Mouse (Mus musculus) forebrain, embryonic 16.5 days (tissue): Measurements from ENCODE around the gene 4933428G20Rik. TPM values are rescaled to one million over a fixed set of nuclear protein-coding genes. Genes with fewer than 3 reads are reported as not detected.

Experiments
- ATAC-seq: fragments of 200-750 bp; cut with Nextera tagmentation; 2 replicates; pipeline ENCODE4 v1.8.0; 2017; ENCODE audit warnings: mild to moderate bottlenecking, moderate library complexity
- H3K27ac ChIP-seq: fragments of 300-500 bp; sonication (generic); 2 replicates; pipeline ENCODE4 v1.5.1; 2014; ENCODE audit warnings: low read length, control low read depth
- H3K27me3 ChIP-seq: fragments of 300-500 bp; sonication (generic); replicated peaks from 2 replicates; pipeline ENCODE4 v1.6.1; 2014; ENCODE audit warnings: low read length; ENCODE audit not compliant: control insufficient read depth, insufficient read depth
- H3K36me3 ChIP-seq: fragments of 300-500 bp; sonication (generic); 2 replicates; pipeline ENCODE4 v1.6.1; 2014; ENCODE audit not compliant: control insufficient read depth, insufficient read depth
- H3K4me1 ChIP-seq: fragments of 300-500 bp; sonication (generic); replicated peaks from 2 replicates; pipeline ENCODE4 v1.6.1; 2014; ENCODE audit warnings: low read length; ENCODE audit not compliant: control insufficient read depth, insufficient read depth
- H3K4me2 ChIP-seq: fragments of 300-500 bp; sonication (generic); 2 replicates; pipeline ENCODE4 v1.6.1; 2014; ENCODE audit warnings: mild to moderate bottlenecking, low read length, control low read depth
- H3K4me3 ChIP-seq: fragments of 300-500 bp; sonication (generic); replicated peaks from 2 replicates; pipeline ENCODE4 v1.5.1; 2014; ENCODE audit warnings: mild to moderate bottlenecking, low read length, control low read depth
- H3K9ac ChIP-seq: fragments of 300-500 bp; sonication (generic); replicated peaks from 2 replicates; pipeline ENCODE4 v1.6.1; 2014; ENCODE audit warnings: low read depth, low read length, control low read depth
- H3K9me3 ChIP-seq: fragments of 300-500 bp; sonication (generic); 2 replicates; pipeline ENCODE4 v1.6.1; 2016; ENCODE audit warnings: low read length; ENCODE audit not compliant: control insufficient read depth
- WGBS: fragments of 180-500 bp; shearing (Covaris S2); extraction: QIAGEN DNeasy Blood & Tissue Kit; methylation state at CpG from one replicate; pipeline ENCODE4 v1.1.7; 2014; 5-methylcytosine and 5-hydroxymethylcytosine counted together
- polyA plus RNA-seq: library from polyadenylated mRNA; unstranded; fragments of >200 nt; fragmentation: Nextera tagmentation; extraction: Ambion mirVana; gene quantifications from 2 replicates; pipeline ENCODE4 v1.2.1, GENCODE M21; 2015

Gene 4933428G20Rik
- polyA plus RNA-seq, 1 experiment from 2014 or later = 1.2 TPM

- Histone ChIP-seq H3K4me2 (no peak overlapping the region), H3K36me3 (peaks cover 17% of the 10 kb centered on the region), H3K27ac (no peak overlapping the region; the same call in 1 of the 2 replicates), H3K27me3 (no peaks in the 10 kb centered on the region), H3K9ac (no peak overlapping the region), H3K4me1 (no peaks in the 10 kb centered on the region), H3K9me3 (peaks cover 2% of the 10 kb centered on the region; the same call in 1 of the 2 replicates), H3K4me3 (no peak overlapping the region)
- ATAC-seq = no peak
- whole genome bisulfite sequencing = 62% methylated on average over 13 of the region's 13 CpGs
These were observed 11.7 kb upstream of the 4933428G20Rik start for GRCm38 (mm10) chr11:97511661-97512369.

DNA sequence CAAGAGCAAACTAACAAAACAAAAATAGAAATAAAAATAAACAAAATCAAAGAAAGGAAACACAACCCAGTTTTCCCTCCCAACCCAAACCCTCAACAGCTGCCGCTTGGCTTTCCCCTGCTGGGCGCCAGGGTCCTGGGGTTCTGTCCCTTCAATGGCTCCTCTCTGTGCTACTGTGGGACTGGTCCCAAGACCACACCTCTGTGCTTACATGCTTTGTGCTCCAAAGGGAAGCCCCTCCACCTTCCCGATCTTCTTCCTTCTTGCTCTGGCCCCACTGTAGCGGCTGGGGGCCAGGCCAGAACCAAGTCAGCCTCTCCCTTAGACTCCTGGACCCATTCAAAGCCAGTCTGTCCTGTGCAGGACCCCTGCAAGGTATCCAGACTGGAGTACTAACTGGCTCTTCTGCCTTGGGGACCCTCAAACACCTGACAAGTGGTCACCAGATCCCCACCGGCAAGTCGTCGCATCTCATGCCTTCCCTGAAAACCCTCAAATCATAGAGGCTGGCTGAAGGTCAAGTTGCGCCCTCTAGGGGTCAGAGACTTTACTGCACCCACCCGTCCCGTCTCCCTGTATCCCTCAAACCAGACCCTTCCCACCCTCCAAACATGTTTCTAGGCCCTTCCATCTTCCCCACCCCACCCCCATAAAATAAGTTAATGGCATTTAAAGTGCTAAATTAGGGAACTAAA lies 11.0 kb upstream of the 4933428G20Rik start:
- Histone ChIP-seq H3K36me3 (peaks cover 16% of the 10 kb centered on the region), H3K9me3 (peaks cover 2% of the 10 kb centered on the region; the same call in 1 of the 2 replicates), H3K4me2 (no peak overlapping the region), H3K4me3 (no peak overlapping the region), H3K27ac (no peak overlapping the region), H3K4me1 (no peaks in the 10 kb centered on the region), H3K9ac (no peak overlapping the region), H3K27me3 (no peaks in the 10 kb centered on the region)
- no peak for ATAC-seq
- WGBS = 29% methylated on average over 10 of the region's 10 CpGs

GRCm38 (mm10) chr11:97509715-97510485 lies 9.8 kb upstream of the 4933428G20Rik start:
- Histone ChIP-seq H3K36me3 (peaks cover 4% of the 10 kb centered on the region), H3K9ac (no peak overlapping the region), H3K4me1 (no peaks in the 10 kb centered on the region), H3K27me3 (no peaks in the 10 kb centered on the region), H3K4me2 (no peak overlapping the region), H3K4me3 (no peak overlapping the region), H3K9me3 (no peaks in the 10 kb centered on the region), H3K27ac (no peak overlapping the region)
- ATAC-seq = peak; percentile 31; the same call in 1 of the 2 replicates
- 46% methylated on average over 24 of the region's 24 CpGs for WGBS

DNA sequence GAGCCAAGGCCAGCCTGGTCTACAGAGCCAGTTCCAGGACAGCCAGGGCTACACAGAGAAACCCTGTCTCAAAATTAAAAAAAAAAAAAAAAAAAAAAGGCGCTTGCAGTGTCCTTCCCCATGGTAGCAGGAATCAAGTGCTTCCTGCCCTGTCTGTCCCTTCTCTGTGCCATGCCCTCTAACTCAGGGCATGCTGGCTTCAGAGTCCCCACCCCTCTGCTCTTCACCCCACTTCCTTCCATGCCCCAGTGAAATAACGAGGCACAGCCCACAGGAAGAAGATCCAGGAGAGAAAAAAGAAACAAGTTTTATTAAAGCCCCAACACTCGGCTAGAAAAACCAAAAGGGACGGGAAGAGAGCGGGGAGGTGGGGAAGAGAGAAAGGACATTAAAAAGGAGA lies 8.9 kb upstream of the 4933428G20Rik start:
- no peak for ATAC-seq
- Histone ChIP-seq H3K4me2 (no peak overlapping the region), H3K4me1 (no peaks in the 10 kb centered on the region), H3K9me3 (no peaks in the 10 kb centered on the region), H3K27ac (no peak overlapping the region), H3K27me3 (no peaks in the 10 kb centered on the region), H3K9ac (no peak overlapping the region), H3K36me3 (no peaks in the 10 kb centered on the region), H3K4me3 (no peak overlapping the region)
- 42% methylated on average over 5 of the region's 5 CpGs for WGBS

DNA sequence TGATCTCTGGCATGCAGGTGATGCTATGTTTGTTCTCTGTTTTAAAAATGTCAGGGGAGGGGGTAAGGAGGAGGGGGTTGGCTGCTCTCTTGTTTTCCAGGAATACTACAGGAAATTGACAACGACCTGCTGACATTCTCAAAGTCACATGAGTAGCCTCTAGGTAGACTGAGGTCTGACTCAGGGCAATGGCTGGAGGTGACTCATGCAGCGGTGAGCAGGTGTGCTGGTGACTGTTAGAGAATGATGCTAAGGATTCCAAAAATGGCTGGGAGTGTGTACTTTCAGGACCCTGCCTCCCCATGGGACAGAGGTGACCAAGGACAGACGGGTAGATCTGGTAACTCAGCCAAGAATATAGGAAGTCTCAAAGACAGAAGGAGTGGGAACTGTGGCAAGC lies 8.1 kb upstream of the 4933428G20Rik start:
- Histone ChIP-seq H3K27ac (no peak overlapping the region), H3K9me3 (no peaks in the 10 kb centered on the region), H3K4me1 (no peaks in the 10 kb centered on the region), H3K27me3 (no peaks in the 10 kb centered on the region), H3K9ac (no peak overlapping the region), H3K4me2 (no peak overlapping the region), H3K4me3 (no peak overlapping the region), H3K36me3 (no peaks in the 10 kb centered on the region)
- ATAC-seq = no peak
- WGBS = 84% methylated on average over 3 of the region's 3 CpGs

DNA sequence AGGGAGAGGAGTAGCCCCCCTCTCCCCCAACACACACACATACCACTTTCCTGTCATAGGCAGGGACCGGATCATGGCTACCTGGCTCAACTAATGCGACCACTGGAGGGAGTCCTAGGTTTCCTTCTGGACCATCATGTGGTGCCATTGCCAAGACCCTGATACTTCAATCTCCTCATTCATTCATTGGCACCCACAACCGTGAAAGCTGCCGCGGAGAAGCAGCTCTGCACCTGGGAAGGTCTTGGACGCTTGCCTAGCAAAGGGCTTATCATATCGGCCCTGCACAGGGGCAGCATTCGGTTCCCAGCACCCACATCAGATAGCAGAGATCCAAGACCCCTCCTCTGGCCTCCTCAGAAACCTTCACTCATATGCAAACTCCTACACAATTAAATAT lies 6.2 kb upstream of the 4933428G20Rik start:
- no peaks in the 10 kb centered on the region for H3K4me1 ChIP-seq
- H3K4me2 ChIP-seq = no peak overlapping the region
- no peak overlapping the region for H3K4me3 ChIP-seq
- H3K36me3 ChIP-seq = no peaks in the 10 kb centered on the region
- ATAC-seq = no peak
- no peaks in the 10 kb centered on the region for H3K9me3 ChIP-seq
- H3K9ac ChIP-seq = no peak overlapping the region
- 46% methylated on average over 8 of the region's 8 CpGs for WGBS
- H3K27me3 ChIP-seq = peaks cover 9% of the 10 kb centered on the region
- no peak overlapping the region for H3K27ac ChIP-seq

GRCm38 (mm10) chr11:97505784-97506183 lies 5.6 kb upstream of the 4933428G20Rik start:
- Histone ChIP-seq H3K36me3 (no peaks in the 10 kb centered on the region), H3K4me1 (peaks cover 3% of the 10 kb centered on the region), H3K4me3 (no peak overlapping the region), H3K27me3 (peaks cover 14% of the 10 kb centered on the region), H3K27ac (no peak overlapping the region), H3K9ac (no peak overlapping the region), H3K4me2 (no peak overlapping the region), H3K9me3 (no peaks in the 10 kb centered on the region)
- ATAC-seq = no peak
- WGBS = 78% methylated on average over 4 of the region's 4 CpGs

DNA sequence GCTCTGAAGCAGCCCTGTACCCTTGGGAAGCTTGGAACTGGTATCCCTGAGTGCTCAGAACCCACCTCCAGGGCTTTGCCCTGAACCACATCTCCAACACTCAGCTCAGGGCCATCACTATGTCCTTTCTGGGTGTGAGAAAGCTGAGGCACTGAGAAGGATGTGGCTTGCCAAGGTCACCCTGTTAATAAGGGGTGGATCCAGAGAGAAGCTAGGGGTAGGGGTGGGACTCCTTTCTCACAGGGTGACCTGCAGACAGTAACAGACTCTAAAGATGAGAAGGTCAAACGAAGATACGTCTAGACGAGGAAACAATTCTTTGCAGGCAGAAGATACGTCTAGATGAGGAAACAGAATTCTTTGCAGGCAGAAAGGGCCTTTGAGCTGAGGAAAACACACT lies 2.7 kb upstream of the 4933428G20Rik start:
- Histone ChIP-seq H3K4me2 (no peak overlapping the region), H3K36me3 (no peaks in the 10 kb centered on the region), H3K4me3 (no peak overlapping the region), H3K27me3 (peaks cover 32% of the 10 kb centered on the region), H3K4me1 (peaks cover 11% of the 10 kb centered on the region), H3K9ac (no peak overlapping the region), H3K9me3 (no peaks in the 10 kb centered on the region), H3K27ac (no peak overlapping the region)
- no peak for ATAC-seq
- 86% methylated on average over 4 of the region's 4 CpGs for WGBS

DNA sequence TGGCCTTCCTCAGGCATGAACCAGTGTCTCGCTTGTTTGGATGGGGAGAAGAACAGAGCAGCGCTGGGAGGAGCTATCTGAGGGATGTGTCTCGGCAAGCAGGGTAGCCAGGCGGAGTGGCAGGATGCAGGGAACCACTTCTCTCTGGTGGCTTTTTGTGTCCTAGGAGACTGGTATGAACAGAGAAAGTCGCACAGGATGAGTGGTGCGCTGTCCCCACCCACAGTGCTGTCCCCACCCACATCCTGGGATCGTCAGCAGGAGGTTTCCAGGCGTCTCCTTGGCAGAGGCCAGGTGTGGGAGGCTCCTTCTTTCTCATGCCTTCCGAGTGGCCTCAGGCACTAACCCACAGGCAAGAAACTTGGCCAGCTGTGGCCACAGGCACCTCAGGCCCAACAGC lies 2.2 kb upstream of the 4933428G20Rik start:
- Histone ChIP-seq H3K9me3 (no peaks in the 10 kb centered on the region), H3K9ac (no peak overlapping the region), H3K4me3 (no peak overlapping the region), H3K36me3 (no peaks in the 10 kb centered on the region), H3K27me3 (peaks cover 32% of the 10 kb centered on the region), H3K27ac (no peak overlapping the region), H3K4me1 (peaks cover 11% of the 10 kb centered on the region), H3K4me2 (no peak overlapping the region)
- WGBS = 42% methylated on average over 9 of the region's 9 CpGs
- ATAC-seq = no peak
